In genomic region chr10:44002995-44003524, GRCm38 (mm10) we compare ENCODE assay signal across 8 mouse cellular contexts.
DNase-seq lines count a peak whose midpoint lies in the region; ATAC-seq and TF ChIP-seq lines count a peak whose summit lies in the region.

No protein-coding gene starts in this region.

- H3K27me3 ChIP-seq in kidney, embryonic 15.5 days: peaks cover 76% of the 10 kb centered on the region
- peaks cover 37% of the 10 kb centered on the region for H3K27me3 ChIP-seq in hindbrain, embryonic 16.5 days (replicated peaks; ENCODE audit: control insufficient read depth, insufficient read depth, low read length)
- peaks cover 55% of the 10 kb centered on the region for H3K27me3 ChIP-seq in midbrain, embryonic 15.5 days (replicated peaks)

- peak overlapping the region; percentile 82 for H3K4me2 ChIP-seq in kidney, embryonic 15.5 days
- H3K4me2 ChIP-seq in hindbrain, embryonic 16.5 days (ENCODE audit: low read length): peak overlapping the region; percentile 64
- peak overlapping the region; percentile 54 for H3K4me2 ChIP-seq in midbrain, embryonic 15.5 days

- 4% methylated on average over 11 of the region's 11 CpGs for WGBS in kidney, embryonic 15.5 days
- 3% methylated on average over 11 of the region's 11 CpGs for WGBS in bone marrow, adult 2 months
- WGBS in hindbrain, embryonic 16.5 days: 1% methylated on average over 11 of the region's 11 CpGs
- WGBS in midbrain, embryonic 15.5 days: 3% methylated on average over 11 of the region's 11 CpGs

- ATAC-seq in kidney, embryonic 15.5 days (replicated peaks; ENCODE audit: low FRiP score): no peak
- ATAC-seq in hindbrain, embryonic 16.5 days: no peak
- no peak for ATAC-seq in midbrain, embryonic 15.5 days (replicated peaks)

- no peaks in the 10 kb centered on the region for H3K9me3 ChIP-seq in kidney, embryonic 15.5 days (replicated peaks)
- no peaks in the 10 kb centered on the region for H3K9me3 ChIP-seq in hindbrain, embryonic 16.5 days (ENCODE audit: control insufficient read depth, low read length)
- H3K9me3 ChIP-seq in midbrain, embryonic 15.5 days: no peaks in the 10 kb centered on the region

- no peak for DNase-seq in kidney, postnatal 25 days
- no peak for DNase-seq in left cerebral cortex, adult 8-10 months (ENCODE audit: low spot score in 2 of 2)
- no peak for DNase-seq in cerebellum, adult 9-11 months
- DNase-seq in left cerebral cortex, adult 9 months (ENCODE audit: low spot score in 2 of 2): no peak

- H3K27ac ChIP-seq in kidney, embryonic 15.5 days: no peak overlapping the region
- peak overlapping the region; percentile 87 for H3K27ac ChIP-seq in bone marrow, adult 2 months (ENCODE audit: control insufficient read depth, insufficient read depth, low read depth, low read length, poor library complexity)
- no peak overlapping the region for H3K27ac ChIP-seq in hindbrain, embryonic 16.5 days (ENCODE audit: low read depth, low read length)
- H3K27ac ChIP-seq in midbrain, embryonic 15.5 days: no peak overlapping the region

- H3K4me1 ChIP-seq in kidney, embryonic 15.5 days: peaks cover 45% of the 10 kb centered on the region
- H3K4me1 ChIP-seq in bone marrow, adult 2 months (ENCODE audit: control insufficient read depth, insufficient read depth, low read length): no peaks in the 10 kb centered on the region; the same call in 1 of the 2 replicates
- H3K4me1 ChIP-seq in hindbrain, embryonic 16.5 days (ENCODE audit: control insufficient read depth, insufficient read depth, low read depth, low read length): peaks cover 17% of the 10 kb centered on the region
- H3K4me1 ChIP-seq in midbrain, embryonic 15.5 days: peaks cover 35% of the 10 kb centered on the region

- no peak for TF ChIP-seq POLR2A in bone marrow, adult 2 months (IDR thresholded peaks at IDR 0.05; ENCODE audit: borderline replicate concordance, control insufficient read depth, low read depth, low read length)

- no peaks in the 10 kb centered on the region for H3K36me3 ChIP-seq in kidney, embryonic 15.5 days
- H3K36me3 ChIP-seq in hindbrain, embryonic 16.5 days (ENCODE audit: control insufficient read depth, insufficient read depth, low read length): no peaks in the 10 kb centered on the region
- no peaks in the 10 kb centered on the region for H3K36me3 ChIP-seq in midbrain, embryonic 15.5 days (replicated peaks)

- peak overlapping the region; percentile 51; the same call in 1 of the 2 replicates for H3K9ac ChIP-seq in kidney, embryonic 15.5 days
- H3K9ac ChIP-seq in hindbrain, embryonic 16.5 days (ENCODE audit: low read depth, low read length): peak overlapping the region; percentile 59; the same call in 1 of the 2 replicates
- H3K9ac ChIP-seq in midbrain, embryonic 15.5 days: no peak overlapping the region

- H3K4me3 ChIP-seq in kidney, embryonic 15.5 days (replicated peaks): peak overlapping the region; percentile 65
- H3K4me3 ChIP-seq in bone marrow, adult 2 months (replicated peaks; ENCODE audit: control insufficient read depth, low read depth, low read length): peak overlapping the region; percentile 80
- peak overlapping the region; percentile 51 for H3K4me3 ChIP-seq in hindbrain, embryonic 16.5 days (ENCODE audit: low read length)
- H3K4me3 ChIP-seq in midbrain, embryonic 15.5 days: peak overlapping the region; percentile 41

- no peak for TF ChIP-seq CTCF in bone marrow, adult 2 months (IDR thresholded peaks at IDR 0.05; ENCODE audit: control insufficient read depth, insufficient read depth, low read length)
